Mouse (Mus musculus) large intestine, adult 2 months (tissue): ENCODE results near the gene N4bp2l2. TPM values are rescaled to one million over a fixed set of nuclear protein-coding genes. Genes with fewer than 3 reads are reported as not detected.

ENCODE experiments used
- DNase-seq: peaks from one replicate; pipeline ENCODE4 v3.0.0-alpha.2; 2012; ENCODE audit warnings: low read depth, low spot score
- WGBS: fragments of 180-500 bp; shearing (Covaris S2); methylation state at CpG from one replicate; pipeline ENCODE4 v1.1.7; 2018; 5-methylcytosine and 5-hydroxymethylcytosine counted together
- polyA plus RNA-seq: library from polyadenylated mRNA; depleted of rRNA; stranded (reverse); fragments of >200 nt; gene quantifications from 2 replicates; pipeline ENCODE4 v1.2.3, GENCODE M21; 2012; rRNA removed

The N4bp2l2 gene
- polyA plus RNA-seq, 1 experiment: 4.8 TPM

- no peak for DNase-seq
- 73% methylated on average over 3 of the region's 3 CpGs for WGBS
Observed at GRCm38 (mm10) chr5:150574403-150574802, 91.6 kb downstream of the N4bp2l2 start.

GRCm38 (mm10) chr5:150570496-150571219 is 95.3 kb downstream of the N4bp2l2 start:
- DNase-seq: no peak
- WGBS: 87% methylated on average over 11 of the region's 11 CpGs

DNA sequence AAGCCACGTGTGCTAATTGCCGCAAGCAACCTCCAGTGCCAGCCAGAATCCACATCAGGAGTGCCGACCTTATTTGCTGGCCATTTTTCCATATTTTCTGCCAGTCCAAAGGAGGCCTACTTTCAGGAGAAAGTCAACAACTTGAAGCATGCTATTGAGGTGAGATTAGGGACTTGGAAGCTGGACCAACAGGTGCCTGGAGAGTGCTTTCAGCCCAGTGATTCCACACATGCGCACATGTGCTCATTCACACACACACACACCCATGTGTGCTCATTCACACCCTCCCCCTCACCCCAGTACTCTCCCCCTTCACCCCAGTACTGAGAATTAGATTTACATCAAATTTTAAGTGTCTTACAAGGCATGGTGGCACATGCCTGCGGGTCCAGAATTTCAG is 99.0 kb downstream of the N4bp2l2 start:
- no peak for DNase-seq
- WGBS: 96% methylated on average over 5 of the region's 5 CpGs

GRCm38 (mm10) chr5:150566226-150566625 is 99.8 kb downstream of the N4bp2l2 start:
- 38% methylated on average over 3 of the region's 3 CpGs for WGBS
- DNase-seq: no peak

DNA sequence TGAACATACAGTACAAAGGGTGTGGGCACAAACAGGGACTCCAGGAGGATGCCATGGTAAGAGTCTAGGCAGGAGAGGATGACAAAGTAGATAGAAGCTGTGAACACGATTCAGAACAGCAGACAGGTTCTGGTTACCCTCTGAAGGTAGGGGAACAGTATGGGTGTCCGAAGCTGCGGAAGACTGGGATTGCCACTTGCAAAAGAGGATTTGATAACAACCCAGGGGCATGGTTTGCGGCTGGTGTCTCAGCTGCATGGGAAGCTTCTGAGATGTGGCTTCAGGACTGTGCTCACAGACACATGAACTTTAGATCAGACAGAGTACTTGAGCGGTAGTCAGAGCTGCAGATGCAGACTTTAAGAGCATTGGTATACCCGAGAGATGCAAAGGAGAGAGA is 101.6 kb downstream of the N4bp2l2 start:
- 94% methylated on average over 6 of the region's 6 CpGs for WGBS
- DNase-seq: no peak

GRCm38 (mm10) chr5:150561783-150562182 is 104.2 kb downstream of the N4bp2l2 start:
- no peak for DNase-seq
- WGBS: 64% methylated on average over 5 of the region's 5 CpGs

DNA sequence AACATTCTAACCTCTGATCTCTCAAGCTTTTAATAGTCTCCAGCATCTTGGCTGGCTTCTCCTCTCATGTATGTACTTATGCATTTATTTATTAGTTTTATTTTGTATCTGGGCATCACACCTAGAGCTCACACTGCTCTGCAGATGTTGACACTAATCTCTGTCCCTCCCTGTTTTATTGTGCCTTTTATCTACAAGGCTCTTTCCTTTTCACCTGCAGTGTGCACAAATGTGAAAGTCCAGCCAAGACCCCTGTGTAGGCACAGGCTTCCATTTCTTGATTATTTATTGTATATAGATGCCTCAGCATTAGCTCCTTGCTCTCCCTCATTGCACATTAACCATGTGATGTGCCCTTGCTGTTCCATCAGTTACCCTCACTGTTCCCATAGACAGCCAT is 104.6 kb downstream of the N4bp2l2 start:
- DNase-seq: no peak

- WGBS: 95% methylated on average over 5 of the region's 5 CpGs
Observed at GRCm38 (mm10) chr5:150560851-150561250, 105.1 kb downstream of the N4bp2l2 start.

DNA sequence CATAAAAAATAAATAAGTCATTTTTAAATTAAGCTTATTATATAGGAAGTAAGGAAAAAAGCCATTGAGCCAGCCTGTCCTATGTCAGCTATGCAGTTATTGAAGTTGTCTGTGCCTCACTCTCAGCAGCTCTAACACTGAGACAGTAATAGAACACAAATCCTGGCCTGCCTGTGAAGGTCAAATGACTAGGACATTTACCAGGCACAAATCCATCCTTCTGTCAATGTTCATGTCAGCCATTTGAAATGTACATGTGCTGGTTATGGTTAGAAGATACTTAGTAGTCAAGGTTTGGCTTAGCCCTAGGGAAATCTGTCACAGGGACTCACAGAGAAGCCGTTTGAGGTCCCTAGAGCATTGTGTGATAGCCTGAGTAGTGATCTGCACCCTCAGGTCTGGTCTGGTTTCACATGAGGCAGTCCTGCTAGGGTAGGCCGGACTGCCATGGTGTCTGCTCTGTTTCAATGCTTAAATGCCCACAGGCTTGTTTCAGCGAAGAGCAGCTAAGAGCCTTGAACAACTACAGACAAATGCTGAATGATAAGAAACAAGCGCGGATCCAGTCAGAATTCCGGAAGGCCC is 106.4 kb downstream of the N4bp2l2 start:
- WGBS: 94% methylated on average over 6 of the region's 6 CpGs
- no peak for DNase-seq

More at GRCm38 (mm10) chr5:150560851-150561250, 105.1 kb downstream of the N4bp2l2 start:
- DNase-seq: no peak

Other genes starting within 250 kb of the N4bp2l2 start
- gene Zar1l, start 148.0 kb downstream of the N4bp2l2 start, polyA plus RNA-seq: not detected in 2 replicates
- 2.8 and 4.7 TPM in 2 replicates for gene Brca2, start 143.6 kb downstream of the N4bp2l2 start, polyA plus RNA-seq
- gene N4bp2l1, start 69.0 kb downstream of the N4bp2l2 start, polyA plus RNA-seq: 4.5 and 9.9 TPM in 2 replicates
- 2.6 and 2.7 TPM in 2 replicates for gene Pds5b, start 7.6 kb upstream of the N4bp2l2 start, polyA plus RNA-seq